ENCODE assay signal across 1 mouse cellular context in genomic region chr6:83127419-83127818, GRCm38 (mm10).
TF ChIP-seq lines count a peak whose summit lies in the region.

No protein-coding gene starts in this region.

TF ChIP-seq in MEL, 35 proteins besides CTCF, POLR2A, EP300 and RAD21:
- TF ChIP-seq NRF1 (IDR thresholded peaks at IDR 0.05; ENCODE audit: insufficient read depth, low read depth, low read length, poor library complexity, severe bottlenecking) = no peak
- TF ChIP-seq MAFK (IDR thresholded peaks at IDR 0.05; ENCODE audit: borderline replicate concordance, low read depth, low read length) = no peak
- no peak for TF ChIP-seq POLR2AphosphoS5 (IDR thresholded peaks at IDR 0.05; ENCODE audit: borderline replicate concordance, low read depth, low read length)
- 0 out of 2 replicates have a peak, but pooled peaks have one; percentile 8 for TF ChIP-seq ZC3H11A (IDR thresholded peaks at IDR 0.05; ENCODE audit: low read depth, low read length)
- peak; percentile 32 for TF ChIP-seq SMC3 (IDR thresholded peaks at IDR 0.05; ENCODE audit: low read depth, low read length)
- TF ChIP-seq ZMIZ1 (IDR thresholded peaks at IDR 0.05; ENCODE audit: low read depth, low read length) = no peak
- no peak for TF ChIP-seq USF2 (IDR thresholded peaks at IDR 0.05; ENCODE audit: borderline replicate concordance in 1 of 2, insufficient read depth in 1 of 2, low read depth in 1 of 2, low read length in 2 of 2)
- TF ChIP-seq MYC (IDR thresholded peaks at IDR 0.05; ENCODE audit: low read depth, low read length) = peak; percentile 72; the same call in 1 of the 2 replicates
